Mouse (Mus musculus) liver, postnatal 0 days (tissue): ENCODE results near the gene Slc27a4. TPM values are rescaled to one million over a fixed set of nuclear protein-coding genes. Genes with fewer than 3 reads are reported as not detected.

ENCODE experiments used
- ATAC-seq: fragments of 200-750 bp; cut with Nextera tagmentation; 2 replicates; pipeline ENCODE4 v1.8.0; 2017; ENCODE audit warnings: mild to moderate bottlenecking, moderate library complexity
- DNase-seq: peaks from one replicate; pipeline ENCODE4 v3.0.0-alpha.2; 2016
- H3K27ac ChIP-seq: fragments of 300-500 bp; sonication (generic); 2 replicates; pipeline ENCODE4 v1.5.1; 2014; ENCODE audit warnings: antibody characterized with exemption, moderate library complexity, mild to moderate bottlenecking, low read depth
- H3K27me3 ChIP-seq: fragments of 300-500 bp; sonication (generic); 2 replicates; pipeline ENCODE4 v1.6.1; 2014; ENCODE audit warnings: low read length, control low read depth, mixed read lengths; ENCODE audit not compliant: insufficient read depth
- H3K36me3 ChIP-seq: fragments of 300-500 bp; sonication (generic); replicated peaks from 2 replicates; pipeline ENCODE4 v1.6.1; 2014; ENCODE audit warnings: mild to moderate bottlenecking, control low read depth, low read length, moderate library complexity, mixed read lengths; ENCODE audit not compliant: insufficient read depth
- H3K4me1 ChIP-seq: fragments of 300-500 bp; sonication (generic); 2 replicates; pipeline ENCODE4 v1.6.1; 2014; ENCODE audit warnings: antibody characterized with exemption, mild to moderate bottlenecking, control low read depth; ENCODE audit not compliant: insufficient read depth
- H3K4me2 ChIP-seq: fragments of 300-500 bp; sonication (generic); 2 replicates; pipeline ENCODE4 v1.6.1; 2014; ENCODE audit warnings: low read depth, mild to moderate bottlenecking, low read length, moderate library complexity, mixed read lengths
- H3K4me3 ChIP-seq: fragments of 300-500 bp; sonication (generic); 2 replicates; pipeline ENCODE4 v1.5.1; 2014; ENCODE audit warnings: low read depth, low read length
- H3K9ac ChIP-seq: fragments of 300-500 bp; sonication (generic); replicated peaks from 2 replicates; pipeline ENCODE4 v1.6.1; 2014; ENCODE audit warnings: mild to moderate bottlenecking, moderate library complexity
- H3K9me3 ChIP-seq: fragments of 300-500 bp; sonication (generic); 2 replicates; pipeline ENCODE4 v1.6.1; 2016; ENCODE audit warnings: mild to moderate bottlenecking, control low read depth, low read length, mixed read lengths
- CTCF ChIP-seq: sonication (generic); IDR thresholded peaks from 2 replicates; pipeline ENCODE4 v1.5.1; 2016; ENCODE audit warnings: antibody characterized with exemption, low read depth
- EP300 ChIP-seq: IDR thresholded peaks from 2 replicates; pipeline ENCODE4 v1.6.1; 2016; ENCODE audit warnings: antibody characterized with exemption, low read depth, mild to moderate bottlenecking
- WGBS: fragments of 180-500 bp; shearing (Covaris S2); extraction: QIAGEN DNeasy Blood & Tissue Kit; methylation state at CpG from one replicate; pipeline ENCODE4 v1.1.7; 2014; ENCODE audit not compliant: insufficient replicate concordance; 5-methylcytosine and 5-hydroxymethylcytosine counted together
- polyA plus RNA-seq: library from polyadenylated mRNA; unstranded; fragments of >200 nt; fragmentation: Nextera tagmentation; extraction: Ambion mirVana; gene quantifications from 2 replicates; pipeline ENCODE4 v1.2.1, GENCODE M21; 2015

Slc27a4 gene
- polyA plus RNA-seq, 1 experiment from 2014 or later = 5.1 TPM

- ATAC-seq = no peak
- peaks cover 14% of the 10 kb centered on the region; the same call in 1 of the 2 replicates for H3K36me3 ChIP-seq
- H3K27ac ChIP-seq = no peak overlapping the region
- no peak overlapping the region for H3K9ac ChIP-seq
- no peak for TF ChIP-seq CTCF
- TF ChIP-seq EP300 = no peak
- H3K27me3 ChIP-seq = peaks cover 13% of the 10 kb centered on the region; the same call in 1 of the 2 replicates
- no peak overlapping the region for H3K4me2 ChIP-seq
- WGBS = 90% methylated on average over 2 of the region's 2 CpGs
- no peak overlapping the region for H3K4me3 ChIP-seq
- no peak for DNase-seq
- peaks cover 2% of the 10 kb centered on the region for H3K4me1 ChIP-seq
- H3K9me3 ChIP-seq = no peaks in the 10 kb centered on the region
Measured at GRCm38 (mm10) chr2:29844115-29844514, 41.7 kb downstream of the Slc27a4 start.

DNA sequence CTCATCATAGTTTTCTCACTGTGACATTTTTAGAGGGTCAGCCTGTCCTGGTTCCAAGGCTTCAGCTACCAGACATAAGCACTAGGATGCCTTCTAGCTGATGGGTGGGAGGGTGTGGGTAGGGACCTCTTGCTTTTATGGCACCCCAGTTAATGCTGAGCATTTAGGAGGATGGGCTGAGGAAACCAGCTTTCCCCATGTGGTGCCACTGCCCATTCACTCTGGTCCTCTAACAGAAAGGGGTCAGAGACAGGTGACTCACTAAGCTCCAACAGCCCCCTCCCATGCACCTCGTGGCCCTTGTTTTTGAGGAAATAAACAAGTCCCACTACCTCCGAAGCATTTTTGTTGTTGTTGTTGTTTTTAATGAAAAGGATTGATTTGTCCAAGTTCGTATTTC lies 42.2 kb downstream of the Slc27a4 start:
- Histone ChIP-seq H3K9me3 (no peaks in the 10 kb centered on the region), H3K4me3 (no peak overlapping the region), H3K36me3 (peaks cover 14% of the 10 kb centered on the region; the same call in 1 of the 2 replicates), H3K4me2 (no peak overlapping the region), H3K27ac (no peak overlapping the region), H3K4me1 (peaks cover 2% of the 10 kb centered on the region), H3K27me3 (peaks cover 13% of the 10 kb centered on the region; the same call in 1 of the 2 replicates), H3K9ac (no peak overlapping the region)
- ATAC-seq = no peak
- no peak for TF ChIP-seq EP300
- TF ChIP-seq CTCF = no peak
- 55% methylated on average over 3 of the region's 3 CpGs for WGBS
- DNase-seq = no peak

- Histone ChIP-seq H3K36me3 (peaks cover 14% of the 10 kb centered on the region; the same call in 1 of the 2 replicates), H3K4me2 (no peak overlapping the region), H3K27me3 (peaks cover 13% of the 10 kb centered on the region; the same call in 1 of the 2 replicates), H3K9ac (no peak overlapping the region), H3K9me3 (no peaks in the 10 kb centered on the region), H3K4me3 (no peak overlapping the region), H3K27ac (no peak overlapping the region), H3K4me1 (peaks cover 2% of the 10 kb centered on the region)
- no peak for ATAC-seq
- 50% methylated on average over 25 of the region's 25 CpGs for WGBS
- TF ChIP-seq EP300 (no peak), CTCF (no peak)
- DNase-seq = no peak
Measured at GRCm38 (mm10) chr2:29845636-29846035, 43.2 kb downstream of the Slc27a4 start.

DNA sequence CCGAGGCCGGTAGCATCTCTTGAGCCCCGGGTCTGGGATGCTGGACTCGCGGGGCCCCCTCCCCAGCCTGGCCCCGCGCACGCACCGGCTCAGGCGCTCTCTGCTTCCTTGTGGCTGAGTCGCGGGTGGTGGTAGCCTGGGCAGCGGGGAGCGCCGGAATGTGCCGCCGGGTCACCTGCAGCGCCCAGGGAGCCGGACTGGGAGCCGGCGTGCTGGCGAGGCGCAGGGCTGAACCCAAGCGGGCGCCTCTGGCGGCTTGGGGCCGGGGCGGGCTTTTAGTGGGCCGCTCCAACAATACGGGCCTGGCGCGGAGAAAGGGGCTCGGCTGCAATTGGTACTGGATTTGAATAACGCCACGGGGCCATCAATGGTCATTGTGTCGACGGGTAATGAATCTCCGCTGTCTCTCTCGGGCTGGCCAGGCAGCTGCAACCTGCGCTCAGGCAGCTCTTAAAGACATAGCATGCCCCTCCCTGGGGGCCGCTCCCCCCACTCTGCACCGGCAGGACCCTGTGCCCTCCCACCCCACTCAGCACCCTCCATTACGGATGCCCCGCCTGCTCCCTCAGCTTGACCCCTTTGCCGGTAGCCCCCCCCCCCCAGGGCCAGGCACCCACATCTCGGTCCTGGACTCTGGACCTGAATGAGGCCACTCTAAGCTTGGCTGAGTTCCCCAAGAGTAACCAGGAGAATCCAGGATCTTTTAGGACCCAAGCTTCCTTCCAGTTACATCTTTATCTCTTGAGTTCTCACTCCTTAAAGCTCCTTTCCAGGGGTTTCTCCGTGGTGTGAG lies 43.8 kb downstream of the Slc27a4 start:
- 34% methylated on average over 46 of the region's 47 CpGs for WGBS
- no peak overlapping the region; the same call in 1 of the 2 replicates for H3K4me2 ChIP-seq
- H3K4me3 ChIP-seq = no peak overlapping the region

DNA sequence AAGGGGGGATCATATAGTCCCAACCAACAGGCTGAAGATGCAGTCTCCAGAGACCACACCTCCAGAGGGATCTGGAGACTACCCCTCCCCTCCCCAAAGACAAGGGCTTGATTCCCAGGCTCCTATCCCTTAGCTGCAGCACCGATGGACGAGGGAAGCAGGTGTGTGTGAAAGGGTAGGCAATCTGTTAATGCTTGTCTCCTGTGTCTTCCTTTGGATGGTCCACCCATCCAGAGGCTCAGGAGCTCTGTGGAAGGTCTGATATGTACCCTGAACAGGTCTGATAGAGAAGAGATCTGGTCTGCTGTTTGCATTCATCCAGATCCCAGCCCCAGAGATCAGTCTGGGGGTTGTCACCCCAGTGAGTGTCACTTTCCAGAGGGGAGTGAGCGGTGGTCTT lies 44.5 kb downstream of the Slc27a4 start:
- no peaks in the 10 kb centered on the region for H3K9me3 ChIP-seq
- 41% methylated on average over 3 of the region's 3 CpGs for WGBS
- TF ChIP-seq CTCF (no peak), EP300 (no peak)
- ATAC-seq (no peak), DNase-seq (no peak)
- no peak overlapping the region for H3K4me2 ChIP-seq
- no peak overlapping the region for H3K27ac ChIP-seq
- peaks cover 13% of the 10 kb centered on the region; the same call in 1 of the 2 replicates for H3K27me3 ChIP-seq
- H3K36me3 ChIP-seq = peaks cover 12% of the 10 kb centered on the region; the same call in 1 of the 2 replicates
- no peak overlapping the region for H3K4me3 ChIP-seq
- H3K9ac ChIP-seq = no peak overlapping the region
- H3K4me1 ChIP-seq = peaks cover 2% of the 10 kb centered on the region

More for the DNA sequence above, 43.8 kb downstream of the Slc27a4 start:
- Histone ChIP-seq H3K4me1 (peaks cover 2% of the 10 kb centered on the region), H3K9me3 (no peaks in the 10 kb centered on the region), H3K27ac (no peak overlapping the region), H3K36me3 (peaks cover 14% of the 10 kb centered on the region; the same call in 1 of the 2 replicates), H3K27me3 (peaks cover 13% of the 10 kb centered on the region; the same call in 1 of the 2 replicates), H3K9ac (no peak overlapping the region)
- no peak for ATAC-seq
- TF ChIP-seq EP300 (no peak), CTCF (no peak)
- DNase-seq = no peak

DNA sequence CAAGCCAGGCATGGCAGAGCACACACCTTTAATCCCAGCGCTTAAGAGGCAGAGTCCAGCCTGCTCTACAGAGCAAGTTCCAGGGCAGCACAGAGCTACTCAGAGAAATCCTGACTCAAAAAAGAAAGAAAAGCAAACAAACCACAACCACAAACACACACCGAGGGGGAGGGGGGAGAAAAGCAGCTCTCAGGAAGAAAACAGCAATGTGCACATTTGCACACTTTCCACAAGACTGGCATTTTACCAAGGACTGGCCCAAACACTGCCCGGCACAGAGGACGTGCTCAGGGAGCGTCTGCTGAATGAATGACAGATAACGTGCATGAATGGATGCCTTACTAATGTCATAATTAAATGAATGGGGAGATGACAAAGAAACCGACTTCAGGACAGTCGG lies 46.6 kb downstream of the Slc27a4 start:
- H3K4me1 ChIP-seq = peaks cover 2% of the 10 kb centered on the region
- H3K9me3 ChIP-seq = no peaks in the 10 kb centered on the region
- ATAC-seq = no peak
- H3K9ac ChIP-seq = no peak overlapping the region
- no peak overlapping the region for H3K4me2 ChIP-seq
- 64% methylated on average over 8 of the region's 8 CpGs for WGBS
- no peak for DNase-seq
- no peak for TF ChIP-seq CTCF
- no peak for TF ChIP-seq EP300
- H3K27me3 ChIP-seq = peaks cover 13% of the 10 kb centered on the region; the same call in 1 of the 2 replicates
- no peaks in the 10 kb centered on the region for H3K36me3 ChIP-seq
- no peak overlapping the region for H3K27ac ChIP-seq
- no peak overlapping the region for H3K4me3 ChIP-seq
